Mouse (Mus musculus) heart, embryonic 14.5 days (tissue): ENCODE results near the gene Ttc21a. TPM values are rescaled to one million over a fixed set of nuclear protein-coding genes. Genes with fewer than 3 reads are reported as not detected.

ENCODE experiments used
- ATAC-seq: fragments of 200-750 bp; cut with Nextera tagmentation; 2 replicates; pipeline ENCODE4 v1.8.0; 2017; ENCODE audit warnings: low read depth, moderate TSS enrichment; ENCODE audit not compliant: insufficient number of reproducible peaks, insufficient read depth, low FRiP score
- H3K27ac ChIP-seq, 2 experiments: fragments of 200-500 bp in 1 of 2; fragments of 300-500 bp in 1 of 2; sonication (generic) in 1 of 2; replicated peaks in 1 of 2; 2 replicates each; pipeline ENCODE4 v1.5.1; 2012 to 2014; ENCODE audit warnings: low read depth in 2 of 2, low read length in 2 of 2, control low read depth in 1 of 2, mild to moderate bottlenecking in 1 of 2, mixed read lengths in 1 of 2; ENCODE audit not compliant: control insufficient read depth in 1 of 2, insufficient read depth in 1 of 2
- H3K27me3 ChIP-seq: fragments of 300-500 bp; sonication (generic); 2 replicates; pipeline ENCODE4 v1.6.1; 2014; ENCODE audit warnings: mild to moderate bottlenecking, low read length, control low read depth; ENCODE audit not compliant: control insufficient read depth, insufficient read depth
- H3K36me3 ChIP-seq: fragments of 300-500 bp; sonication (generic); 2 replicates; pipeline ENCODE4 v1.6.1; 2014; ENCODE audit warnings: mild to moderate bottlenecking, control low read depth, low read length, mixed read lengths; ENCODE audit not compliant: control insufficient read depth, insufficient read depth
- H3K4me1 ChIP-seq, 2 experiments: fragments of 200-500 bp in 1 of 2; fragments of 300-500 bp in 1 of 2; sonication (generic) in 1 of 2; 2 replicates each; pipeline ENCODE4 v1.6.1; 2012 to 2014; ENCODE audit warnings: low read length in 2 of 2, control low read depth in 1 of 2, mixed read lengths in 1 of 2; ENCODE audit not compliant: control insufficient read depth in 2 of 2, insufficient read depth in 2 of 2
- H3K4me2 ChIP-seq: fragments of 300-500 bp; sonication (generic); 2 replicates; pipeline ENCODE4 v1.6.1; 2014; ENCODE audit warnings: mild to moderate bottlenecking, low read length
- H3K4me3 ChIP-seq, 2 experiments: fragments of 200-500 bp in 1 of 2; fragments of 300-500 bp in 1 of 2; sonication (generic) in 1 of 2; 2 replicates each; pipeline ENCODE4 v1.5.1; 2012 to 2014; ENCODE audit warnings: low read length in 2 of 2, mild to moderate bottlenecking in 2 of 2, control low read depth in 1 of 2, low read depth in 1 of 2, moderate library complexity in 1 of 2; ENCODE audit not compliant: control insufficient read depth in 1 of 2, insufficient read depth in 1 of 2
- H3K9ac ChIP-seq: fragments of 300-500 bp; sonication (generic); 2 replicates; pipeline ENCODE4 v1.6.1; 2014; ENCODE audit warnings: mild to moderate bottlenecking, low read length
- H3K9me3 ChIP-seq: fragments of 300-500 bp; sonication (generic); 2 replicates; pipeline ENCODE4 v1.6.1; 2016; ENCODE audit warnings: low read length, control low read depth; ENCODE audit not compliant: control insufficient read depth
- WGBS: fragments of 180-500 bp; shearing (Covaris S2); extraction: QIAGEN DNeasy Blood & Tissue Kit; methylation state at CpG from one replicate; pipeline ENCODE4 v1.1.7; 2014; 5-methylcytosine and 5-hydroxymethylcytosine counted together
- polyA plus RNA-seq: library from polyadenylated mRNA; unstranded; fragments of >200 nt; fragmentation: Nextera tagmentation; extraction: Ambion mirVana; gene quantifications from 2 replicates; pipeline ENCODE4 v1.2.1, GENCODE M21; 2014

Ttc21a gene
- polyA plus RNA-seq, 1 experiment from 2014 or later: 0.49 TPM

GRCm38 (mm10) chr9:119977557-119978060, 40.2 kb downstream of the Ttc21a start:
- Histone ChIP-seq H3K4me3 (no peak overlapping the region), H3K27me3 (no peaks in the 10 kb centered on the region), H3K4me1 (peaks cover 51 to 62% of the 10 kb centered on the region in 2 experiments), H3K27ac (peak overlapping the region; percentile 51 to 56), H3K9ac (0 out of 2 replicates have a peak overlapping the region, but pooled peaks have one; percentile 52), H3K36me3 (peaks cover 28% of the 10 kb centered on the region), H3K4me2 (peak overlapping the region; percentile 43), H3K9me3 (no peaks in the 10 kb centered on the region)
- ATAC-seq: no peak
- 18% methylated on average over 5 of the region's 5 CpGs for WGBS

GRCm38 (mm10) chr9:119978151-119978810, 40.9 kb downstream of the Ttc21a start:
- Histone ChIP-seq H3K36me3 (peaks cover 21% of the 10 kb centered on the region), H3K4me1 (peaks cover 54 to 64% of the 10 kb centered on the region in 2 experiments), H3K9me3 (no peaks in the 10 kb centered on the region), H3K4me2 (0 out of 2 replicates have a peak overlapping the region, but pooled peaks have one; percentile 9), H3K27ac (peak overlapping the region; percentile 19 to 56; a peak in 3 of 4 replicates), H3K4me3 (no peak overlapping the region), H3K27me3 (no peaks in the 10 kb centered on the region), H3K9ac (peak overlapping the region; percentile 1; the same call in 1 of the 2 replicates)
- no peak for ATAC-seq
- WGBS: 55% methylated on average over 9 of the region's 9 CpGs

- no peak overlapping the region for H3K4me2 ChIP-seq
- no peak overlapping the region for H3K4me3 ChIP-seq
- 82% methylated on average over 6 of the region's 6 CpGs for WGBS
Observed at GRCm38 (mm10) chr9:119978811-119979441, 41.5 kb downstream of the Ttc21a start.

GRCm38 (mm10) chr9:119979749-119980148, 42.3 kb downstream of the Ttc21a start:
- Histone ChIP-seq H3K4me1 (peaks cover 63 to 71% of the 10 kb centered on the region in 2 experiments), H3K4me3 (no peak overlapping the region), H3K36me3 (peaks cover 11% of the 10 kb centered on the region), H3K4me2 (no peak overlapping the region), H3K27ac (peak overlapping the region in 1 of 2 experiments; percentile 99; a peak in 3 of 4 replicates), H3K27me3 (no peaks in the 10 kb centered on the region), H3K9ac (no peak overlapping the region), H3K9me3 (no peaks in the 10 kb centered on the region)
- no peak for ATAC-seq
- 56% methylated on average over 2 of the region's 2 CpGs for WGBS

More at GRCm38 (mm10) chr9:119978811-119979441, 41.5 kb downstream of the Ttc21a start:
- H3K36me3 ChIP-seq: peaks cover 15% of the 10 kb centered on the region
- no peak overlapping the region for H3K27ac ChIP-seq
- no peaks in the 10 kb centered on the region for H3K27me3 ChIP-seq
- no peaks in the 10 kb centered on the region for H3K9me3 ChIP-seq
- H3K9ac ChIP-seq: no peak overlapping the region; the same call in 1 of the 2 replicates
- ATAC-seq: no peak
- H3K4me1 ChIP-seq: peaks cover 55 to 65% of the 10 kb centered on the region in 2 experiments

- H3K27ac ChIP-seq: peak overlapping the region; percentile 99
- H3K36me3 ChIP-seq: peaks cover 4% of the 10 kb centered on the region; the same call in 1 of the 2 replicates
- no peaks in the 10 kb centered on the region for H3K9me3 ChIP-seq
- H3K27me3 ChIP-seq: no peaks in the 10 kb centered on the region
- ATAC-seq: no peak
- H3K9ac ChIP-seq: peak overlapping the region; percentile 87
- H3K4me2 ChIP-seq: peak overlapping the region; percentile 96
- 0% methylated on average over 4 of the region's 4 CpGs for WGBS
- H3K4me3 ChIP-seq: peak overlapping the region; percentile 87 to 90
- peaks cover 63 to 73% of the 10 kb centered on the region in 2 experiments for H3K4me1 ChIP-seq
Observed at GRCm38 (mm10) chr9:119980770-119981182, 43.4 kb downstream of the Ttc21a start.

- no peaks in the 10 kb centered on the region for H3K36me3 ChIP-seq
- no peaks in the 10 kb centered on the region for H3K27me3 ChIP-seq
- H3K4me3 ChIP-seq: peak overlapping the region; percentile 87 to 90
- under 1% methylated on average over 14 of the region's 16 CpGs for whole genome bisulfite sequencing
- no peaks in the 10 kb centered on the region for H3K9me3 ChIP-seq
- H3K4me2 ChIP-seq: peak overlapping the region; percentile 96
- peak overlapping the region; percentile 99 for H3K27ac ChIP-seq
- peak overlapping the region; percentile 87 for H3K9ac ChIP-seq
- H3K4me1 ChIP-seq: peaks cover 62 to 71% of the 10 kb centered on the region in 2 experiments
- peak; percentile 62 for ATAC-seq
Observed at GRCm38 (mm10) chr9:119981183-119982179, 44.1 kb downstream of the Ttc21a start.
